Mouse (Mus musculus): Measurements from ENCODE around the gene Pced1b.

The Pced1b gene

DNA sequence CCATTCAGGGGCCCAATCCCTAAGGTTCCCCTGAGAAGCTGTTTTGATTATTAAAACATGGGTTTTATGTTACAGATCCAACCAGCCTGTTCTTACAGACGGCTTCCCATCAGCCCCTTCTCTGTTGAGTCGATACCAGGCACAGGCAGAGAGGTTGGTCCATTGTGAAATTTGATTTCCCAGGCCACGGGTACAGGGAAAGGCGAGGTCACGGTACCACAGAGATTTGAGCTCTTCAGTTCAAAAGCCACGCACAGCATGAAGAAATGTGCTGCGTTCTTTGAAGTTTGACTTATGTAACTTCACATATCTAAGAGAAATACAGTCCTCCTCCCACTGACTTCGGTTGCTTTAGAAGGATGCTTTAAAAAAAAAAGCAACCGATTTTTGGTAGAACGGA, 39.8 kb downstream of the Pced1b start:
- DNase-seq (ENCODE audit: low spot score in 2 of 2) = no peak

DNA sequence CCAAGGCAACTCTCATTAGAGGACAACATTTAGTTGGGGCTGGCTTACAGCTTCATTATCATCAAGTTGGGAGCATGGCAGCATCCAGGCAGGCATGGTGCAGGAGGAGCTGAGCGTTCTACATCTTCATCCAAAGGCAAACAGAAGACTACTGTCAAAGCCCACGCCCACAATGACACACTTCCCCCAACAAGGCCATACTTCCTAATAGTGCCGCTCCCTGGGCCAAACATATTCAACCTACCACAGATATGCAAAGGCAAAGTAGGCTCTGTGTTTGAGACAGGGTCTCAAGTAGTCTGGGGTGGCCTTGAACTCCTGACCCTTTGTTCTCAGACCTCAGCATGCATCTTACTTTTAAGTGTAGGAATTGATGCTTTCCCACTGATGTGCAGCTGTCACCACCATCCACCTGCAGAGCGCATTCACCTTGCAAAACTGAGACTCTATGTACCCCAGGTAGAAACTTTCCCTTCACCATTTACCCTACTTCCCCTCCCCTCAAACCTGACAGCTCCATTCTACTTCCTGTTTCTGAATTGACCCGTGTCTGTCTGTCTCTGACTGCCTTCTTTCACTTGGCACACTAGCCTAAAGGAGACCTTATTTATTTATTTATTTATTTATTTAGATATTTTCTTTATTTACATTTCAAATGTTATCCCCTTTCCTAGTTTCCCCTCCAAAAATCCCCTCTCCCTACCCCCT, 40.7 kb downstream of the Pced1b start:
- DNase-seq (ENCODE audit: low spot score in 2 of 2) = no peak

DNA sequence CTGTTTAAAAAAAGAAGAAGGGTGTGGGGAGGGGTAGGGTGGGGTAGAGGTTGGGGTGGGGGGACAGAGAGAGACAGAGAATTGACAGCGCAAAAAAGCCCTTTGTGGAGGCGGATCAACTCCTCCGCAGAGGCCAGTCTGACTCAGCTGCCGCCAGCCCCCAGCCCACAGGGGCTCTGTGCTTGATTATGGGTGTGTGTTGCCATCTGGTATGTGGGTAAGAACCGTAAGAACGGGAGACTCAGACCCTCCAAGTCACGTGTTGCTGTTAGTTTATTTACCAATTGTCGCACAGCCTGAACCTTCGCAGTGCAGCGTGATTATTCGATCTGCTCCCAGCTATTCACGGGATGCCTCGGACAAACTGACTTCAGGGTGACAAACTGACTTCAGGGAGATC, 41.8 kb downstream of the Pced1b start:
- DNase-seq (ENCODE audit: low spot score in 2 of 2) = no peak

DNA sequence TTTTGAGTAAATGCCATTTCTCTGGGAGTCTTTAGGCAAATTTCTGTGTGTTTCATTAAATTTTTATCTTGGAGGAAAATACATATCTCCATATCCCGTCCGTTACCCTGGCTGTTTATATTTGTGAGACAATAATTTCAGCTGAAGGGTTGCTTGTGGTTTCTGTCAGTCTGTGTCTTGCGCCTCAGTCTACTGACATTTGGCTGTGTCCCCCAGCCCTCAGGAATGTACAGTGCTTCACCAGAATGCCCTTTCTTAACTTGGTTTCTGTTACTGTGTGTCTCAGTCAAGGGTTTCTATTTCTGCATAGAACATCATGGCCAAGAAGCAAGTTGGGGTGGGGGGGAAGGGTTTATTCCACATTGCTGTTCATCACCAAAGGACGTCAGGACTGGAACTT, 42.3 kb downstream of the Pced1b start:
- no peak for DNase-seq (ENCODE audit: low spot score in 2 of 2)

DNA sequence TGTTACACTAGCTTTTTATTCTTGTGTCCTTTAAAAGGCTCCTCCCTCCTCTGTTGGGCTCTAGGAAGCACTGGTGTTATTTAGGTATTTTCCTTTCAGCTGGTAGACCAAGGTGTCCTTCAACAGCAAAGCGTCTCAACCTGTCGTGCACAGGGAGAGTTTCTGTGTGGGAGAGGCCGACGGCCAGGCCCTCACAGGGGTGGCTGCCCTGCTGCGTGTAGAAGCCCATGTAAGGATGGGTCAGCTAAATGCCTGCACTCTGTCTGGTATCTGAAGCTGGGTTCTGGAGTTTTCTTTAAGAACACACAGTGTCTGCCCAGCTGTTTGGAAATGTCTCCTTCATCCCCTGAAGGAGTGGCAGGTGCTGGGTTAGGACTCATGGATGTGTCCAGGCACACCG, 43.4 kb downstream of the Pced1b start:
- no peak for DNase-seq (ENCODE audit: low spot score in 2 of 2)

DNA sequence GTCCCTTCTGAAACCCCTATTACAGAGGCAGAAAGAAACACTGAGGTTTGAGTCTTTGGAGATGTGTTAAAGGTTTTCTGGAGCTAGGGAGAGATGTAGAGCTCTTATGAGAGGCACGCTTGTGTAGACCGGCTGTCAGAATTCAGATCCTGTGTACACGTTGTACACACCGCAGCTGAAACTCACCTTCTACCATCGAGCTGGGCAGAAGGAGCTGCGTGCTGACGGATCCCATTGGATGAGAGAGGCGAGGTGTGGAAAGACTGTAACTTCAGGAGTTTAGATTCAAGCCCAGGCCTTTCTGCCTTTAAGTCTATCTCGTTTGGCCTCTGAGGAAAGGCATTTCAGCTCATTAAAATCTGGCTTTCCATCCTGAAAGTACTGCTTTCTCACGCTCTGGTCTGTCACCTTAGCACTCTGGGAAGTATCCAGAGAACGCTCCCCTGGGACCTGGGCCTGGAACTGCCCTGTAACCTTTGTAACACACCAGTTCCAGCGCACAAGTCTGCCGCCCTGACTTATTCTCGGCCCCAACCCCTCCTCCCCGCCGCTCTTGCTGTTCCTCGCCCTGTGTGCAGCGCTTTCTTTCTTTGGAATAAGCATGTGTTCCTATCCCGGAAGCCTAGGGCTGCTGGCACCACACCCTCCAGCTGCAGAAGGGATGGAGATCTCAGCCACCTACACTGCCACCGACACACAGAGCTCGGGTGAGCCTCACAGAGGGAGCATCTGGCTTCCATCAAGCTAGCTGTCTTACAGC, 44.6 kb downstream of the Pced1b start:
- peak; percentile 61 to 64 for DNase-seq (ENCODE audit: low spot score in 2 of 2)

DNA sequence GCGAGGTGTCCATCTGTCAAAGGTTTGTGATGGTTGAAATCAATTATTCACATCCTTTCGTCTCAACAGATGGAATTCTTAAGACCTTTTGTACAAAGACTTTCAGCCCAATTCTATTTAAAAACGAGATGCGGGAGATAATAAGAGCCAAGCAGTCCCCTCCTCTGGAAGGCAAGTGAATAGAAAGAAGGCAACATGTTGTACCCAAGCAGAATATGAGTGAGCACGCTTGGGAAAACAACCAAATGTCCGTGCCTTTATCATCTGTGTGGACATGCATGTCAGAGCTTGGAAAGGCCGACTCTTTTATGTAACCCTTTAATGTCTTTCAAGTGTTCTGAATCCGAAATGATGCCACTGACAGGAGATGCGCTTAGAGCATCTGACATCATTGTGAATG, 61.0 kb downstream of the Pced1b start:
- DNase-seq (ENCODE audit: low spot score in 2 of 2) = no peak

DNA sequence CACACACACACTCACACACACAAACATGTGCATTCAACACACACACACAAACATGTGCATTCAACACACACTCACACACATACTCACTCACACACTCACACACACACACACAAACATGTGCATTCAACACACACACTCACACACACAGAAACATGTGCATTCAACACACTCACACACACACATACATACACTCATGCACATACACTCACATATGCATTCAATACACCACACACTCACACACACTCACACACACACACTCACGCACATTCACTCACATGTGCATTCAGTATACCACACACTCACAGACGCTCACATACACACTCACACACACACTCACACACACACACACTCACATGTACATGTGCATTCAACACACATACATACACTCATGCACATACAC, 62.6 kb downstream of the Pced1b start:
- DNase-seq (ENCODE audit: low spot score in 2 of 2) = no peak

DNA sequence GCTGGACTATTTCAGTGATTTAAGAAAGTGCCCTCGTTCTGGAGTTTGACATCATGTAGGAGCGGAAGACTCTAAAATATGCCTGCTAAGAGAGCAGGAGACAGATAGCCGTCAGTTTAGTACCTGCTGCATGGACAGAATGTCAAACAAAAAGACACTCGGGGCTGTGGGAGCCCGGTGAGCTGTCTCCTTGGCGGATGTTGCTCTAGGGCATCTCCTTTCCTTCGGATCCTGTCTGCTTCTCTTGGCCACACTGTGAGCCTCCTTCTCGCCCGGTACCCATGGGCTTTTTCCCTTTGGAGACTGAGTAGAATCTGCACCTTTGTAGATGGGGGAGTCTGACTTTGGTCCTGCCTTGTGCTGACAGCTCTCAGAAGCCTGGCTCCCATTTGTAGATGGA, 63.3 kb downstream of the Pced1b start:
- no peak for DNase-seq (ENCODE audit: low spot score in 2 of 2)

DNA sequence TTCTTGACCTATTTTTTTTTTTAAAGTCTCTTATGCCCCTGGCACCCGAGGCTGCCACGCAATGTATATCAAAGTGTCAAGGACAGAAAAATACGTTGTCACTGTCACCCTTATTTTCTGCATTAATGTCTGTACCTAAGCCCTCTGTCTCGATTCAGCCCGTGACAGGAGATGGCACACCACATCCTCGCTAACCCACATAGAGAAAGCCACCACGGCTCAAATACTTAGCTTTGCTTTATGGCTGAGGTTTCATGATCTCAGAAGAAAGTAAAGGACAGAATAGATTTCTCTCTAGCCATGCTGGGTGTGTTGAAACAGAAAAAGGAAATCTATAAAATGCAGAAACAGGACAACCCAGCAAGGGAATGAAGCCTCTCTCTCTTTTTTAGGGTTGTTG, 64.3 kb downstream of the Pced1b start:
- DNase-seq (ENCODE audit: low spot score in 2 of 2) = no peak

DNA sequence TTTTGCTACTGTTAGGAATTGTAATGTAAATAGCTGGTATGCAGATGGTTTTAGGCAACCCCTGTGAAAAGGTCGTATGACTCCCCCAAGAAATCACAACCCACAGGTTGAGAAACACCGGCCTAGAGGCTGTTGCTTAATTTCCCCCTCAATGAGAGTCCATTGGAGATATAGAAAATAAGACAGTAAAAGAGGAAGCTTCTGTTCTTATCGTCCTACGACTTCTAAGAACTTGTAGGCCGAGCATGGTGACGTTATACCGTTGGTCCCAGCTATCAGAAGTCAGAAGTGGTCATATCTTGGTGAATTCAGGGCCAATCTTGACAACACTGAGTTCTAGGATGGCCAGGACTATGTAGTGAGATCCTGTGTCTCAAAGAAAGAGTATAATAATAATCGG, 65.0 kb downstream of the Pced1b start:
- DNase-seq (ENCODE audit: low spot score in 2 of 2) = no peak

DNA sequence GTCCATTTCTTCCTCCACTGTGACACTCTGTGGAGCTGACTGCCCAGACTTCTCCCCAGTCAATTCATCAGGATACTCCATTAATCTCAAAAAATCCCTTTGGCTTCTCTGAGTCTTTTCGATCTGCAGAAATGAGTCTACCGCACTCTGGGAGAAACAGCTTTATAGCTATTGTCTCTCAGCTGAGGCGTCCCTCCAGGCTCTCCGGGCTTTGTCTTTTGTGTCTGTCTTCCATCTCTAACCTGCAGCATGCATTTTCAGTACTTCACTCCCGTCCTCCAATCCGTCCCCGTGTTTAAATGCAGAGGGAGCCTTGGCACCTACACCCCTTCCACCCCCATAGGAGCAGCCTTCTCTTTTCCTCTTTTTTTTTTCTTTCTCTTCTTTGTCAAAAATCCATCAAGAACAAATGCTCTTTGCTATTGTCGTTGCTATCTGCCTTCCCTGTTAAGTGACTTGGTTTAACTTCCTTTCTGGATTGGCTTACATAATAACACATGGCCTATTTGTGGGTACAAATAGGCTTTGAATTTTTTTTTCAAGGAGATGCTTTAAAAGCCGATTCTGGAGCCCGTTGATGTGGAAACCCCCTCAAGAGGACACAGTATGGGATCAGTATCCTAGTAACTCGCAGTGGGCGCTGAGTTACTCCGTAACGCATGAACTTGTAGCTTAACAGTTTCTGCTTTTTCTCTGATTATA, 68.0 kb downstream of the Pced1b start:
- DNase-seq (ENCODE audit: low spot score in 2 of 2) = peak in 1 of 2 experiments; percentile 20

DNA sequence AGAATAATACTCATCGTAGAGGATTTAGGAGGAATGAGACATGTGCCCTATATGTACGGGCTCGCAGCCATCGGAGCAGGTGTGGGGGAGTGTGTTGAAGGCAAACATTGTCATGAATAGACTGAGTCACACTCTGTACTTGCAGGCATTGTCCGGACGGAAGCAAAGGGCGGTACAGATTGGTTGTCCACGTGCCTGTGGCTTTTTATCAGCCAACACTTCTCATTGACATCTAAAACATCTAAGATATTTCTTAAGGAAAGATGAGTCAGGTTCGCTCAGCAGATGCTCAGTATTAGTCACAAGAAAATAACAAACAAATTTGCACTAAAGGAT, 68.5 kb downstream of the Pced1b start:
- peak in 1 of 2 experiments; percentile 58 for DNase-seq (ENCODE audit: low spot score in 2 of 2)

DNA sequence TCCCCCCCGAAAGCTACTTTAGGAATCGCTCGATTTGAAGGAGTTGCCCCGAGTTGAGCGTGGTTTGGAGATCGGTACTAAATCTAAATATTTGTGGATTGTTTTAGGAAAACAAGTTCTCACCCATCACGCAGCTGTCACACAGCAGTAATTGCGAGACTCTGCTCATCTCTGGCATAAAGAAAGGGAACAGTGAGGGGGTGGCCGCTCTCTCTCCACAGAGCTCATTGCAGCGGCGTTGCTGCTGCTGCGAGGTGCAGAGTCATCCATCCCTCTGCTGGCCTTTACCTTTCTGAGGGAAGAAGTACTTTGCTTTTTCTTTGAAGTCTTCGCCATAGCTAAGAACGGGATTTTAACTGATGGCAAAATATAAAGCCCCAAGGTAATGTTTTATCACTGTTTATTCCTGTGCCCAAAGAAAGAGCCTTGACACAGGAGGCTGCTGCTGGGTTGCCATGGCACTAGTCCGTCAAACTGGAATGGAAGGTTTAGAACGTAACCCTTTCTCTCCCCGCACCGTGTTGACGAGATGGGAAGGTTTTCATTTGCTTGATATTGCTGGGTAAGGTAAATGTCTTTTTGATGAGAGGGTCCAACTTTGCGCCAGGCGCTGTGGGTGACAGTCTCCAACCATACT, 71.6 kb downstream of the Pced1b start:
- DNase-seq (ENCODE audit: low spot score in 2 of 2) = peak in 1 of 2 experiments; percentile 12

DNA sequence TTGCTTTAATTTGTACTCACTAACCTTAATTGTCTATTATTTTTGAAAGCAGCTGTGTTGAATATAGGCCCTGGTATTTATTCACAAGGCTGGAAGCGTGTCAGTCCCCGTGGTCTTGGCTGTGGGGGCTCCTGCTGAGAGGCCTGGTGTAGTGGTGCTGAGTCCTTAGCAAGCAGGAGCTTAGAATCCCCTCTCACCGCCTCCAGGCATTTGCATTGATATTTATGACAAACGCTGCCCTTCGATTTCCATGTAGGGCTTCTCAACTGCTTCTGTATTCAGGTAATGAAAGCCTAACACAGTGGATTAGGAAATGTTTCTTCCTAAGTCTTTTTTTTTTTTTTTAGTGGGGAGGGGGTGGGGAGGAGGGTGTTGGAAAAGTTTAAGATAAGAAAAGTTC, 75.9 kb downstream of the Pced1b start:
- DNase-seq (ENCODE audit: low spot score in 2 of 2) = no peak

DNA sequence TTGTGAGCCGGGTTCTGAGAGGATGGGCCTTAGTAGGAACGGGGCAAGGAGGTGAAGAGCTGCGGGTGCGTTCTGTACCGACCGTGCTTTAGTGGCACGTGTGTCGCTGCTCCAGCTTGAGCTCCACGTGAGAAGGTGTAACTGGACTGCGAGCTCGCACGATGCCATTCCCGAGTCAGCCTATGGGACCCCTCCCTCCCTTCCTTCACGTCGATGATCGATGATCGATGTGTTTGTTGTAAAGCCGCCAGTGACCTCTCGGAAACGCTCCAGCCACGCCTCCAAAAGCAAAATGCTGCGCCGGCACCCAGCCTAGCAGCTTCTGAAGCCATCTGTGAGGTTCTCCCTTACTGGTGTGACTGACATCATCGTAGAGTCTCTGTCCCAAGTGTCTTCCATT, 76.6 kb downstream of the Pced1b start:
- DNase-seq (ENCODE audit: low spot score in 2 of 2) = no peak

DNA sequence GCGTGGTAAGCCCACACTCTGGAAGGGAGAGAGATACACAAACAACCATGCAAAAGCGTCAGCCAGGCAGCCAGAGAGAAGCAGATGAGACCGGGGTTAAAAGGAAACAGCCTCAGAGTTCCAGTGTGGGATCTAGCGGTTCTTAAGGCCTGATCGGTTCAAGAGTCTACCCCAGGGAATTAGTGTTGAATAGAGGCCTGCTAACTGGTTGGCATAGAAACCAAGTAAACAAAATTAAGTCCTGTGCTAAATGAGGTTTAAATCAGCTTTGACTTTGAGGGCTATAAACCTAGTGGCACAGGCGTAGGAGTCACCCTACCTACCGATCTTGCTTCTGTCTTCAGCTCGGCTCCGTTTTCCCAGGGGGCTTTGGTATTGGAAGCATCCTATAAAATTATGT, 77.4 kb downstream of the Pced1b start:
- no peak for DNase-seq (ENCODE audit: low spot score in 2 of 2)

DNA sequence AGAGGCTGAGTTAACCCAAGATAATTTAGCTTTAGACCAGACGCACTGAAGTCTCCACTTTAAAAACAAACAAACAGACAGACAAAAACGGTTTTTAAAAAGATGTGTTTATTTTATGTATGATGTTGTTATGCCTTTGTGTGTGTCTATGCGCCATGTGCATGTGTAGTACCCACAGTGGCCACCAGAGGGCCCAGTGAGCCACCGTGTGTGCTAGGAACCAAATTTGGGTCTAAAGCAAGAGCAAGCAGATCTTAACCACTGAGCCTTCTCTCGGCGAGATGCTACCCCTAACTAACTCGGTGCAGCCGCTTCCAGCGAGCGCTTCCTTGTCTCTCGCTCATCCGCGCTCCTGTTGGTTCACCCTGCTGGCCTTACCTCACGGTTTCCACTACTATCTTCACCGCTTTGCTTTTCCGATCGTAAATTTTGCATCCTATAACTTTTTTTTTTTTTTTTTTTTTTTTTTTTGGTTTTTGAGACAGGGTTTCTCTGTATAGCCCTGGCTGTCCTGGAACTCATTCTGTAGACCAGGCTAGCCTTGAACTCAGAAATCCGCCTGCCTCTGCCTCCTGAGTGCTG, 80.7 kb downstream of the Pced1b start:
- peak in 1 of 2 experiments; percentile 16 for DNase-seq (ENCODE audit: low spot score in 2 of 2)

DNA sequence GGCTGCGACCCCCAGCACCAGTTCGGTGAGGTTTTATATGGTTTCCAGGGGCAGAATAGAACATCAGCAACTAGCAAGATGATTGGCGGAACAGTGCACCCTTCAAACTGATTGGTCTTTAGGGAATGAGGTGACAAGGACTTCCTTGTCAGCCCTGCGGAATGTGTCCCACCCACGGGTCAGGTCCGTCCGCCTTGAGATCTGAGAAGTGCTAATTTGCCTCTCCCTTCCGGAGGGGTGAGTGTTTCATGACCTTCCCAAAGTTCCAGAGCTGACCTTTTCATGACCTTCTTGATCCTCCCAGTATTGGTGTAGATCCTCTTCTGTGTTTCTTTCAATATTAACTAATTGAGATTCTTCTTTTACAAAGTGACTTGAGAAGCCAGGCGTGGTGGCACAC, 85.7 kb downstream of the Pced1b start:
- DNase-seq (ENCODE audit: low spot score in 2 of 2) = no peak

DNA sequence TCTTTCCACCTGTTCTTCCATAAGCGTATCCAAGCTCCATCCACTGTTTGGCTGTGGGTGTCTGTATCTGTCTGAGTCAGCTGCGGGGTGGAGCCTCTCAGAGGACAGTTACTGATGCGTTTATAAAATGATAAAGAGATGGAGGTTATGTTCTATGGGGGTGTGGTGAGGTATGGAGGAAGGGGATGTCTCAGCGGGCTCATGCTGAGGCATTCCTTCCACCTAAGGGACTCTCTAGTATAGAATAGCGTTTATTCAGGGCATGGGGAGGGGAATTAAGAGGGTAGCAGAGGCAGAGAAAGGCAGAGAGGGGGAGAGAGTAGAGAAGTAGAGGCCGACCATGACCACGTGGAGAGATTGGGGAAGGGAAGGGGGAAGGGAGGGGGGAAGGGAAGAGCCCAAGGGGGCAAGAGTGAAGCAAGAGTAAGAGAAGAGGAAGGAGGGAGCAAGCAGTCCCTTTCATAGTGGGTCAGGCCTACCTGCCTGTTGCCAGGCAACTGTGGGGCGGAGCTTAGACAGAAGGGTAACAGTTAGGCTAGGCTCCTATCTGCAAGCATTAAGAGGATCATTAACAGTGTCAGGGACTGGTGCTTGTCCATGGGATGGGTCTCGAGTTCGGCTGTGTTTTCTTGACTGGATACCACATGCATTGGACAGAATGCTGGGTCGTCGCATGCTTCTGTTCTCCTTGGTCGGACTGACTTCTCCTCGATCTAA, 90.9 kb downstream of the Pced1b start:
- no peak for DNase-seq (ENCODE audit: low spot score in 2 of 2)

DNA sequence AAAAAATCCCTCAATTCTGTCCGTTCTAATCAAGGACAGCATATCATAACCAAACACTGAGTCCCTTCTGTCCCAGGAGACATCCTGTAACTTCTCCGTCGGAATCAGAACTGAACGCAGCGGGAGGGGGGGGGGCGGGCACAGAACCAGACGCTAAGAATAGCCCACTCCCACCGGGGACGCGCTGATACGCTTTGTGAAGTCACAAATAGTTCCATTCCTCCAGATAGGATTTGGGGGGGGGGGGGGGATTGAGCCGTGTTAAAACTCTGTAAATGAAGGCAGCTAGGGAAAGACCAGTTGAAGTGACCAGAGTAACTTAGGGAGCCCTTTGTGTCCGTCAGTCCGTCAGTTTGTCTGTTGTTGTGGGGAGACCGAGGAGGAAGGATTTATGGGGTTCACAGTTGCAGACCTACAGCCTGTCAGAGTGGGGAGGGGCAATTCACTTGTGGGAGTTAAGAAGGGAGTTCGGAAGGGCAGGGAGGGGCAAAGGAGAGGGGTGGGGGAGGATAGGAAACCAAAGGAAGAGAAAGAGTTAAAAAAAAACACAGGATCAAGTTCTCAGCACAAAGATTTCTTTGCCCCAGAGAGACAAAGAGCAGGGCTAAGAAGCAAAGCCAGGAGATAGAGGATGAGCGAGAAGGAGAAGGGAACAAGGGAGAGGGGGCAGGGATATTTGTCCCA, 91.6 kb downstream of the Pced1b start:
- no peak for DNase-seq (ENCODE audit: low spot score in 2 of 2)
